Mouse (Mus musculus) midbrain, embryonic 14.5 days (tissue): ENCODE results near the gene Dicer1. TPM values are rescaled to one million over a fixed set of nuclear protein-coding genes. Genes with fewer than 3 reads are reported as not detected.
A peak's percentile ranks its signal among the peaks of the same experiment; 100 is the strongest.

Source experiments
- ATAC-seq: fragments of 200-750 bp; cut with Nextera tagmentation; 2 replicates; pipeline ENCODE4 v1.8.0; 2017; ENCODE audit warnings: moderate number of reproducible peaks, moderate library complexity; ENCODE audit not compliant: low FRiP score, low TSS enrichment
- DNase-seq: peaks from one replicate; pipeline ENCODE4 v3.0.0-alpha.2; 2015
- H3K27ac ChIP-seq: fragments of 300-500 bp; sonication (generic); replicated peaks from 2 replicates; pipeline ENCODE4 v1.5.1; 2014; ENCODE audit warnings: mild to moderate bottlenecking, low read depth, low read length, moderate library complexity
- H3K27me3 ChIP-seq: fragments of 300-500 bp; sonication (generic); 2 replicates; pipeline ENCODE4 v1.6.1; 2014; ENCODE audit warnings: low read length, control low read depth, mixed read lengths; ENCODE audit not compliant: control insufficient read depth, insufficient read depth
- H3K36me3 ChIP-seq: fragments of 300-500 bp; sonication (generic); 2 replicates; pipeline ENCODE4 v1.6.1; 2014; ENCODE audit warnings: low read length, control low read depth; ENCODE audit not compliant: control insufficient read depth, insufficient read depth
- H3K4me1 ChIP-seq: fragments of 300-500 bp; sonication (generic); 2 replicates; pipeline ENCODE4 v1.6.1; 2014; ENCODE audit warnings: mild to moderate bottlenecking, antibody characterized with exemption, low read length, control low read depth; ENCODE audit not compliant: control insufficient read depth, insufficient read depth
- H3K4me2 ChIP-seq: fragments of 300-500 bp; sonication (generic); 2 replicates; pipeline ENCODE4 v1.6.1; 2014; ENCODE audit warnings: mild to moderate bottlenecking, low read length, moderate library complexity
- H3K4me3 ChIP-seq: fragments of 300-500 bp; sonication (generic); replicated peaks from 2 replicates; pipeline ENCODE4 v1.5.1; 2014; ENCODE audit warnings: low read depth, low read length
- H3K9ac ChIP-seq: fragments of 300-500 bp; sonication (generic); replicated peaks from 2 replicates; pipeline ENCODE4 v1.6.1; 2014; ENCODE audit warnings: mild to moderate bottlenecking, low read length, moderate library complexity
- H3K9me3 ChIP-seq: fragments of 300-500 bp; sonication (generic); 2 replicates; pipeline ENCODE4 v1.6.1; 2016; ENCODE audit warnings: low read length, control low read depth, mixed read lengths; ENCODE audit not compliant: control insufficient read depth
- WGBS: fragments of 180-500 bp; shearing (Covaris S2); extraction: QIAGEN DNeasy Blood & Tissue Kit; methylation state at CpG from one replicate; pipeline ENCODE4 v1.1.7; 2014; 5-methylcytosine and 5-hydroxymethylcytosine counted together
- polyA plus RNA-seq: library from polyadenylated mRNA; unstranded; fragments of >200 nt; fragmentation: Nextera tagmentation; extraction: Ambion mirVana; gene quantifications from 2 replicates; pipeline ENCODE4 v1.2.1, GENCODE M21; 2014

The Dicer1 gene
- polyA plus RNA-seq, 1 experiment from 2014 or later: 37.9 TPM

DNA sequence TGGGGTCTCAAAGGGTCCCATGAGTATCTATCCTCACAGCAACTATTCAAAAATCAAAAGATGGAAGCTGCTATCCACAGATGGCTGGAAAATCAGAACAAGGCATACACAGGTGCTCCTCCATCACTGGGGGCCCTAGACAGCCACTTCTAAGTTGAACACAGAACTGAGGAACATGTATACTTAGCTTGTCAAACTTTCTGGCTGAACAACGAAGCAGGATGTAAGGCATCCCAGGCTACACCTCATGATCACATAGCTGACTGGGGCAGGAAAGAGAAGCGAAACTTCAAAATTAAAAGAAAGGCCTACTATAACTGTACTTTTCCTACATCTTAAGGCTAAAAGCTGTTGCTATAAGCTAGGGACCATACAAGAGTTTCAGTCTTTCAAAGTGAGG, 2.8 kb downstream of the Dicer1 start:
- 96% methylated on average over 2 of the region's 2 CpGs for WGBS
- DNase-seq: no peak
- no peak overlapping the region for H3K27ac ChIP-seq
- no peak overlapping the region for H3K4me2 ChIP-seq
- no peaks in the 10 kb centered on the region for H3K27me3 ChIP-seq
- no peak overlapping the region for H3K9ac ChIP-seq
- H3K36me3 ChIP-seq: no peaks in the 10 kb centered on the region
- H3K9me3 ChIP-seq: no peaks in the 10 kb centered on the region
- H3K4me3 ChIP-seq: no peak overlapping the region
- ATAC-seq: no peak
- H3K4me1 ChIP-seq: peaks cover 35% of the 10 kb centered on the region

DNA sequence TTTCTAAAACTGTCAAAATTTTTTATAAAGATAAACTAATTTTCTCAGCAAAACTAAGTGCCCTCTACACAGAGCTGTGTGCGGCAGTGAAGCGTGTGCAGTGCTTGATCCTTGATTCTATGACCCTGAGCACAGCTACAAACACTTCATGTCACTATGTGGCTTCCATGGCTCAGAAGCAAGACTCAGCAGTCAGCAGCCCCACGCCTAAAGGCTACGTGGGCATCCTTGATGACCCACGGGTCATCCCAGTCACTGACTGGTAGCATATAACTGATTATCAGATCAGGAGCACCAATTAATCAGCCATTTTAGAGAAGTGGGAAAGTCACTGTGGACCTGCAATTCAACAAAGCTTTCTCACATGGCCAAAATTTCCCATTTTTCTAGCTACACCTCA, 4.5 kb downstream of the Dicer1 start:
- peaks cover 43% of the 10 kb centered on the region for H3K4me1 ChIP-seq
- H3K4me2 ChIP-seq: no peak overlapping the region
- ATAC-seq (no peak), DNase-seq (no peak)
- H3K27ac ChIP-seq: no peak overlapping the region
- H3K9me3 ChIP-seq: no peaks in the 10 kb centered on the region
- H3K27me3 ChIP-seq: no peaks in the 10 kb centered on the region
- no peaks in the 10 kb centered on the region for H3K36me3 ChIP-seq
- no peak overlapping the region for H3K9ac ChIP-seq
- no peak overlapping the region for H3K4me3 ChIP-seq
- WGBS: 94% methylated on average over 5 of the region's 5 CpGs

DNA sequence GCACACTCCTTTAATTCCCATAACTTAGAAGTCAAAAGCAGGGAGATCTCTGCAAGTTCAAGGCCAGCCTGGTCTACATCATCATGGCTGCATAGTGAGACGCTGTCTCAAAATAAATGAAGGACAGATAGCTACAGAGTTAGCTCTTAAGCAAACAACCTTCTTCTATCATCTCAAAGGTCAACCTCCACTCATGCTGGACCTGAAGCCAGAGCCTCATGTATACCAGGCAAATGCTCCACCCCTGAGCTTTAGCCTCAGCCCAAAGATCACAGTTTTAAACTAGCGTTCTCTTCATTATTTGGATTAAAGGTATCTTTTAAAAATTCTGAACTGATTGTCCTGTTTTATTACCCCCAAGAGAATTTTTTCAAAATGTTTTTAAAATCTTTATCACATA, 5.2 kb downstream of the Dicer1 start:
- Histone ChIP-seq H3K4me1 (peaks cover 43% of the 10 kb centered on the region), H3K4me2 (no peak overlapping the region), H3K27me3 (no peaks in the 10 kb centered on the region), H3K9ac (no peak overlapping the region), H3K4me3 (no peak overlapping the region), H3K27ac (no peak overlapping the region), H3K9me3 (no peaks in the 10 kb centered on the region), H3K36me3 (no peaks in the 10 kb centered on the region)
- no peak for DNase-seq
- ATAC-seq: no peak
- WGBS: 98% methylated on average over 2 of the region's 2 CpGs

DNA sequence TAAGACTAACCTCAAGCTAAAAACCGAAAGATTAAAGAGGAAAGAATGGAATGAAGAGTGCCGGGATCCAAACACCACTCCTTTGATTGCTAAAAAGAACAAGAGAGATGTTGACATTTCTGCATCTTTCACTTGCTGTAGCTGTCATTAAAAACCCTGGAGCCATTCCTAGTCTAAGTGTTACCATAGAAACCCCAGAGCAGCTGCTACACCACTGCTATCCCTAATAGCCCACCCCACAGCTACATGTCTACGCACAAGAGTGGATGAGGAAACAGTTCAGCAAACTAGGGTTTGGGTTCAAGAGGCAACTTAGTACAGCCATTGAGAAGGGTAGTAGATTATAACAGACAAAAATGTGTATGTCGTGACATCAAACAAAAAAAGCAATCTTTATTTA, 8.1 kb downstream of the Dicer1 start:
- no peaks in the 10 kb centered on the region for H3K36me3 ChIP-seq
- peak; percentile 67 for DNase-seq
- peaks cover 32% of the 10 kb centered on the region for H3K4me1 ChIP-seq
- no peaks in the 10 kb centered on the region for H3K27me3 ChIP-seq
- H3K4me2 ChIP-seq: no peak overlapping the region
- H3K4me3 ChIP-seq: no peak overlapping the region
- no peak overlapping the region; the same call in 1 of the 2 replicates for H3K27ac ChIP-seq
- peak; percentile 67; the same call in 1 of the 2 replicates for ATAC-seq
- 50% methylated on average over 4 of the region's 4 CpGs for WGBS
- H3K9me3 ChIP-seq: no peaks in the 10 kb centered on the region
- H3K9ac ChIP-seq: no peak overlapping the region

DNA sequence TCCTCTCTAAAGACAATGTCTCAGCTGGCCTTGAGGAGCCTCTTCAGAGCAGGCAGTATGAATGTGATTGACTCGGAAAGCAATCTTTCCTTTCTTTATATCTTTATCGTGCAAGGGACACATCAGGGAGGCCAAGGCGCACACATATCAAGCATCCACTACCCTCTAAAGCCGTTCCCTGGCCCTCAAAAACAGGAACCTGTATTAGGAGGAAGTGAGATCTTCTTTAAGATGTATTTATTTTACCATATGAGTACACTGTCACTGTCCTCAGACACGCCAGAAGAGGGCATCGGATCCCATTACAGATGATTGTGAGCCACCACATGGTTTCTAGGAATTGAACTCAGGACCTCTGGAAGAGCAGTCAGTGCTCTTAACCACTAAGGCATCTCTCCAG, 9.5 kb downstream of the Dicer1 start:
- no peak overlapping the region for H3K4me2 ChIP-seq
- 81% methylated on average over 6 of the region's 6 CpGs for WGBS
- H3K4me1 ChIP-seq: peaks cover 34% of the 10 kb centered on the region

DNA sequence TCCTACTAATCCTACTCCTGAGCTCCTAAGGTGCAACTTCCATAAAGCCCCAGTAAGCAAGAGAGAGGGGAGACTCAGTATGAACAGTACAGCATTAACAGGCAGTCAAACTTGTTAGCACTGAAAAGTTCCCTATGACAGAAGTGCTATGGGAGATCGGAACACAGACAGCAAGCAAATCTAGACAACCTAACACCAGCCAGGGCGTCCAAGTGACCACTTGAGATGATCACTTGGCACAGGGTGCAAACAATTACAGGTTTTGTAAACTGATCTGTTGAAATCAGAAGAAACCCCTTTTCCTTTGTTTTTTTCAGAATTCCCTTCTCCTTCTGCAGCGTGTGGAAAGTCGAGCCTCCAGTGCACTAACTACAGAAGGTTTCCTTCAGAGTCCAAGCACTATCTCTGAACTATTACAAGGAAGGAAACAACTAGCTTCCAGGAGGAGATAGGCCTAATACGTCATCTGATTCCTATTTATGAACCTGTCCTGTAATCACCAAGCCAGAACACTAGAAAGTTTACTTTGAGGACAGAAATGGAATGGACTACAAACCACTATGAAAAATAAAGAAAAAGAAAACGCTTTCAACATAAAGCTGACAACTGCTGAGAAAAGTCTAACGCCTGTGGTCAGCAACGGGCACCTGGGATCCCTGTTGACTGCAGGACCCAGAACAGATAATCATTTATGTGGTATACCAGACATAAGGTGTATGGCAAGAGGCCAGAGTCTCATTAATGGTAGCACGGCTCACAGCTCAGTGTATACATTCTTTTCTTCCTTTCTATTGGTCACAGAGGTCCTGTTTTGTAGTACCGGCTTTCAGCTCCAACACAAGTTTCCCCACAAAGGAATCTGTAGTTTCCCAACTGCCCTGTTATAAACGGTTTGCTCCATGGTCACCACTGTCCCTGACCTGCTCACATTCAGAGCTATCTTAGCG, 10.6 kb downstream of the Dicer1 start:
- DNase-seq (no peak), ATAC-seq (no peak)
- Histone ChIP-seq H3K4me2 (no peak overlapping the region), H3K27ac (no peak overlapping the region), H3K9ac (no peak overlapping the region), H3K9me3 (no peaks in the 10 kb centered on the region), H3K4me1 (peaks cover 39% of the 10 kb centered on the region), H3K36me3 (no peaks in the 10 kb centered on the region), H3K27me3 (no peaks in the 10 kb centered on the region), H3K4me3 (no peak overlapping the region)
- 83% methylated on average over 12 of the region's 12 CpGs for WGBS

More for the DNA sequence above, 9.5 kb downstream of the Dicer1 start:
- H3K9me3 ChIP-seq: no peaks in the 10 kb centered on the region
- no peak for DNase-seq
- no peak for ATAC-seq
- H3K27me3 ChIP-seq: no peaks in the 10 kb centered on the region
- H3K4me3 ChIP-seq: no peak overlapping the region
- H3K27ac ChIP-seq: no peak overlapping the region
- H3K36me3 ChIP-seq: no peaks in the 10 kb centered on the region
- no peak overlapping the region for H3K9ac ChIP-seq

DNA sequence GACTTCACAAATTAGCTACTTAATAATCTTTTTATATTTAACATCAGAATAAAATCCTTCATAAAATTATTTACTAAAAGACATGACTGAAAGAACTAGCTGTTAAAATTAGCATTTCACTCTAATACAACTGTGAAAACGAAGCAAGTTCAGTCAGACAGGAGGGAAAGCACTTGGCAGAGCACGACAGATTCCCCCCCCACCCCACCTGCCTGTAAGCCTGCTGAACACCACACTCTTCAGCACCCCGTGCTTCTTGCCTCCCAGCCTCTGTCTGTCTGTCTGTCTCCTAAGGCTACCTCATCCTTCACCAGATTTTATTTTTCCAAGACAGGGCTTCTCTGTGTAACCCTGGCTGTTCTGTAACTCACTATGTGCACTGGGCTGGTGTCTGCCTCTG, 12.8 kb downstream of the Dicer1 start:
- peaks cover 44% of the 10 kb centered on the region for H3K4me1 ChIP-seq
- no peaks in the 10 kb centered on the region for H3K9me3 ChIP-seq
- H3K27me3 ChIP-seq: no peaks in the 10 kb centered on the region
- H3K27ac ChIP-seq: no peak overlapping the region
- 49% methylated on average over 3 of the region's 3 CpGs for WGBS
- H3K9ac ChIP-seq: no peak overlapping the region
- DNase-seq: no peak
- ATAC-seq: no peak
- H3K4me2 ChIP-seq: no peak overlapping the region
- no peak overlapping the region for H3K4me3 ChIP-seq
- no peaks in the 10 kb centered on the region for H3K36me3 ChIP-seq

DNA sequence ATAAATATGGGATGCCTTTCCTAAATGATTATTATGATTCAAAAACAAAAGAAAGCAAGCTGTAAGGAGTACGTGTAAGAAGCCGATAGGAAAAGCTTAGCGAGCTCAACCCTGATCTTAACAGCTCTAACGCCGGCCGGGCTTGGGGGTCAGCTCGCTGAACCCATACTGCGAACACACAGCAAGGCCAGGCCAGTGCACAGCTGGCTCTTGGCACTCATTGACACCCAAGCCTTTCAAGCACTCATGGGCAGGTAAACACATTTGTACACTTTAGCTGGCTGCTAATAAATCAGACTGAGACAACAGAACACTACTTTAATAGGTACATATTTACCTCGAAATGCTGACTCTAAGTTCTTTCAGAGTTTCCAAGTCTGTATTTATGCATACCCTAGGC, 13.3 kb downstream of the Dicer1 start:
- peaks cover 39% of the 10 kb centered on the region for H3K4me1 ChIP-seq
- ATAC-seq (no peak), DNase-seq (no peak)
- H3K27ac ChIP-seq: no peak overlapping the region
- 73% methylated on average over 9 of the region's 9 CpGs for WGBS
- no peaks in the 10 kb centered on the region for H3K36me3 ChIP-seq
- no peaks in the 10 kb centered on the region for H3K9me3 ChIP-seq
- H3K4me2 ChIP-seq: no peak overlapping the region
- no peak overlapping the region for H3K9ac ChIP-seq
- H3K4me3 ChIP-seq: no peak overlapping the region
- no peaks in the 10 kb centered on the region for H3K27me3 ChIP-seq

DNA sequence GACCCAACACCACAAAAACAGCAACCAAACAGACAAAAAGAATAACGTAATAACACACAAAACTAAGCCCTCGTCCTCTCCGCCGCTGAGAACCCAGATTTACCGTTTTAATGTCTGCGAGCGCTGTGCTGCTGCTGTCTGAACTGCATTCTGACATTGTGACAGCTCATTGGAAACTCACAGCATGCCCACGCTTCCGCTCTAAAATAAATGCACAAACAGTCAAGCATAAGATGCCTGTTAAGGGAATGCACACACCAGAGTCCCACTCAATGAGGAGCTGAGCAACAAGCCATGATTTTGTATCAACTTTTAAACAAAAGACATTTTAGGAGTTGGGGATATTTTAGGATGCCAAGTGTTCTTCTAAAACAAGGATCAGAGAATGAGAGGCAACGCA, 14.1 kb downstream of the Dicer1 start:
- DNase-seq: peak; percentile 40
- Histone ChIP-seq H3K27ac (no peak overlapping the region), H3K9me3 (no peaks in the 10 kb centered on the region), H3K4me1 (peaks cover 37% of the 10 kb centered on the region), H3K36me3 (0 out of 2 replicates have a peak, but pooled peaks cover 3% of the 10 kb centered on the region), H3K4me3 (no peak overlapping the region), H3K9ac (no peak overlapping the region), H3K4me2 (no peak overlapping the region), H3K27me3 (no peaks in the 10 kb centered on the region)
- WGBS: 52% methylated on average over 10 of the region's 10 CpGs
- ATAC-seq: no peak
